Mouse (Mus musculus): Measurements from ENCODE around the gene Zfp276. TPM values are rescaled to one million over a fixed set of nuclear protein-coding genes. Genes with fewer than 3 reads are reported as not detected.

Zfp276 gene
- polyA plus RNA-seq, 1 experiment = 8.3 TPM

- Histone ChIP-seq H3K27me3 (ENCODE audit: control insufficient read depth, insufficient read depth, low read length) (no peaks in the 10 kb centered on the region), H3K27ac (ENCODE audit: control insufficient read depth, insufficient read depth, low read depth, low read length) (peak overlapping the region; percentile 93), H3K36me3 (ENCODE audit: control insufficient read depth, insufficient read depth, low read length) (no peaks in the 10 kb centered on the region), H3K4me1 (ENCODE audit: control insufficient read depth, insufficient read depth, low read length) (peaks cover 18% of the 10 kb centered on the region), H3K4me3 (ENCODE audit: control insufficient read depth, low read depth, low read length) (peak overlapping the region; percentile 87)
- peak; percentile 81; the same call in 1 of the 2 replicates for TF ChIP-seq POLR2A (IDR thresholded peaks at IDR 0.05; ENCODE audit: control insufficient read depth, low read depth, low read length)
- 0 out of 2 replicates have a peak, but pooled peaks have one; percentile 2 for TF ChIP-seq CTCF (IDR thresholded peaks at IDR 0.05; ENCODE audit: control insufficient read depth, insufficient read depth, insufficient replicate concordance, low read depth, low read length)
Observed at GRCm38 (mm10) chr8:123234918-123235519, 19.0 kb upstream of the Zfp276 start.

GRCm38 (mm10) chr8:123235520-123236497 lies 18.2 kb upstream of the Zfp276 start, which contains the start of gene Spata2l:
TSS of gene Spata2l (minus strand) at chr8:123236233.
- Histone ChIP-seq H3K27me3 (ENCODE audit: control insufficient read depth, insufficient read depth, low read length) (no peaks in the 10 kb centered on the region), H3K4me3 (ENCODE audit: control insufficient read depth, low read depth, low read length) (peak within 1 kb of the TSS; percentile 87), H3K27ac (ENCODE audit: control insufficient read depth, insufficient read depth, low read depth, low read length) (peak within 1 kb of the TSS; percentile 93), H3K36me3 (ENCODE audit: control insufficient read depth, insufficient read depth, low read length) (no peaks in the 10 kb centered on the region), H3K4me1 (ENCODE audit: control insufficient read depth, insufficient read depth, low read length) (peaks cover 18% of the 10 kb centered on the region)
- no peak for TF ChIP-seq CTCF (IDR thresholded peaks at IDR 0.05; ENCODE audit: control insufficient read depth, insufficient read depth, insufficient replicate concordance, low read depth, low read length)
- peak; percentile 29; the same call in 1 of the 2 replicates for TF ChIP-seq POLR2A (IDR thresholded peaks at IDR 0.05; ENCODE audit: control insufficient read depth, low read depth, low read length)

GRCm38 (mm10) chr8:123239398-123239797 lies 14.6 kb upstream of the Zfp276 start:
- Histone ChIP-seq H3K27ac (ENCODE audit: control insufficient read depth, insufficient read depth, low read depth, low read length) (no peak overlapping the region), H3K27me3 (ENCODE audit: control insufficient read depth, insufficient read depth, low read length) (no peaks in the 10 kb centered on the region), H3K4me1 (ENCODE audit: control insufficient read depth, insufficient read depth, low read length) (peaks cover 18% of the 10 kb centered on the region), H3K36me3 (ENCODE audit: control insufficient read depth, insufficient read depth, low read length) (no peaks in the 10 kb centered on the region), H3K4me3 (ENCODE audit: control insufficient read depth, low read depth, low read length) (no peak overlapping the region)
- TF ChIP-seq POLR2A (IDR thresholded peaks at IDR 0.05; ENCODE audit: control insufficient read depth, low read depth, low read length) (no peak), CTCF (IDR thresholded peaks at IDR 0.05; ENCODE audit: control insufficient read depth, insufficient read depth, insufficient replicate concordance, low read depth, low read length) (no peak)

GRCm38 (mm10) chr8:123242107-123242923 lies 11.7 kb upstream of the Zfp276 start:
- no peaks in the 10 kb centered on the region for H3K27me3 ChIP-seq (ENCODE audit: control insufficient read depth, insufficient read depth, low read length)
- H3K4me3 ChIP-seq (ENCODE audit: control insufficient read depth, low read depth, low read length) = no peak overlapping the region
- no peaks in the 10 kb centered on the region for H3K36me3 ChIP-seq (ENCODE audit: control insufficient read depth, insufficient read depth, low read length)
- no peak for TF ChIP-seq POLR2A (IDR thresholded peaks at IDR 0.05; ENCODE audit: control insufficient read depth, low read depth, low read length)
- no peak for TF ChIP-seq CTCF (IDR thresholded peaks at IDR 0.05; ENCODE audit: control insufficient read depth, insufficient read depth, insufficient replicate concordance, low read depth, low read length)
- no peak overlapping the region for H3K27ac ChIP-seq (ENCODE audit: control insufficient read depth, insufficient read depth, low read depth, low read length)
- H3K4me1 ChIP-seq (ENCODE audit: control insufficient read depth, insufficient read depth, low read length) = no peaks in the 10 kb centered on the region

- H3K27ac ChIP-seq (ENCODE audit: control insufficient read depth, insufficient read depth, low read depth, low read length) = no peak overlapping the region
- H3K36me3 ChIP-seq (ENCODE audit: control insufficient read depth, insufficient read depth, low read length) = no peaks in the 10 kb centered on the region
- no peaks in the 10 kb centered on the region for H3K27me3 ChIP-seq (ENCODE audit: control insufficient read depth, insufficient read depth, low read length)
- H3K4me1 ChIP-seq (ENCODE audit: control insufficient read depth, insufficient read depth, low read length) = no peaks in the 10 kb centered on the region
- TF ChIP-seq CTCF (IDR thresholded peaks at IDR 0.05; ENCODE audit: control insufficient read depth, insufficient read depth, insufficient replicate concordance, low read depth, low read length) (no peak; the same call in 1 of the 2 replicates), POLR2A (IDR thresholded peaks at IDR 0.05; ENCODE audit: control insufficient read depth, low read depth, low read length) (no peak)
- no peak overlapping the region for H3K4me3 ChIP-seq (ENCODE audit: control insufficient read depth, low read depth, low read length)
Observed at GRCm38 (mm10) chr8:123243053-123243452, 10.9 kb upstream of the Zfp276 start.

- Histone ChIP-seq H3K27ac (ENCODE audit: control insufficient read depth, insufficient read depth, low read depth, low read length) (no peak overlapping the region), H3K4me3 (ENCODE audit: control insufficient read depth, low read depth, low read length) (no peak overlapping the region), H3K4me1 (ENCODE audit: control insufficient read depth, insufficient read depth, low read length) (no peaks in the 10 kb centered on the region), H3K27me3 (ENCODE audit: control insufficient read depth, insufficient read depth, low read length) (no peaks in the 10 kb centered on the region), H3K36me3 (ENCODE audit: control insufficient read depth, insufficient read depth, low read length) (no peaks in the 10 kb centered on the region)
- no peak for TF ChIP-seq POLR2A (IDR thresholded peaks at IDR 0.05; ENCODE audit: control insufficient read depth, low read depth, low read length)
- TF ChIP-seq CTCF (IDR thresholded peaks at IDR 0.05; ENCODE audit: control insufficient read depth, insufficient read depth, insufficient replicate concordance, low read depth, low read length) = no peak
Observed at GRCm38 (mm10) chr8:123244382-123244781, 9.6 kb upstream of the Zfp276 start.

All from testis, adult 2 months (tissue).